Mouse (Mus musculus) embryonic facial prominence, embryonic 14.5 days (tissue): ENCODE data around the gene Phlpp1. TPM values are rescaled to one million over a fixed set of nuclear protein-coding genes. Genes with fewer than 3 reads are reported as not detected.
A peak's percentile ranks its signal among the peaks of the same experiment; 100 is the strongest.

Source experiments
- ATAC-seq: fragments of 200-750 bp; cut with Nextera tagmentation; 2 replicates; pipeline ENCODE4 v1.8.0; 2017; ENCODE audit warnings: low read depth, moderate number of reproducible peaks, moderate TSS enrichment
- DNase-seq: peaks from one replicate; pipeline ENCODE4 v3.0.0-alpha.2; 2015; ENCODE audit warnings: low spot score
- H3K27ac ChIP-seq: fragments of 300-500 bp; sonication (generic); replicated peaks from 2 replicates; pipeline ENCODE4 v1.5.1; 2014; ENCODE audit warnings: low read depth, mild to moderate bottlenecking, low read length, moderate library complexity
- H3K27me3 ChIP-seq: fragments of 300-500 bp; sonication (generic); replicated peaks from 2 replicates; pipeline ENCODE4 v1.6.1; 2014; ENCODE audit warnings: low read length; ENCODE audit not compliant: control insufficient read depth, insufficient read depth
- H3K36me3 ChIP-seq: fragments of 300-500 bp; sonication (generic); 2 replicates; pipeline ENCODE4 v1.6.1; 2014; ENCODE audit warnings: low read length, mixed read lengths; ENCODE audit not compliant: control insufficient read depth, insufficient read depth
- H3K4me1 ChIP-seq: fragments of 300-500 bp; sonication (generic); 2 replicates; pipeline ENCODE4 v1.6.1; 2014; ENCODE audit warnings: antibody characterized with exemption, low read length; ENCODE audit not compliant: control insufficient read depth, insufficient read depth
- H3K4me2 ChIP-seq: fragments of 300-500 bp; sonication (generic); 2 replicates; pipeline ENCODE4 v1.6.1; 2014; ENCODE audit warnings: low read depth, mild to moderate bottlenecking, low read length, moderate library complexity, mixed read lengths
- H3K4me3 ChIP-seq: fragments of 300-500 bp; sonication (generic); 2 replicates; pipeline ENCODE4 v1.5.1; 2014; ENCODE audit warnings: low read depth, mild to moderate bottlenecking, low read length
- H3K9ac ChIP-seq: fragments of 300-500 bp; sonication (generic); 2 replicates; pipeline ENCODE4 v1.6.1; 2014; ENCODE audit warnings: low read depth, mild to moderate bottlenecking, low read length, moderate library complexity, mixed read lengths
- H3K9me3 ChIP-seq: fragments of 300-500 bp; sonication (generic); 2 replicates; pipeline ENCODE4 v1.6.1; 2016; ENCODE audit warnings: low read length; ENCODE audit not compliant: control insufficient read depth
- WGBS: fragments of 180-500 bp; shearing (Covaris S2); extraction: QIAGEN DNeasy Blood & Tissue Kit; methylation state at CpG from one replicate; pipeline ENCODE4 v1.1.7; 2014; 5-methylcytosine and 5-hydroxymethylcytosine counted together
- polyA plus RNA-seq: library from polyadenylated mRNA; unstranded; fragments of >200 nt; fragmentation: Nextera tagmentation; extraction: Ambion mirVana; gene quantifications from 2 replicates; pipeline ENCODE4 v1.2.1, GENCODE M21; 2014

The Phlpp1 gene
- polyA plus RNA-seq, 1 experiment from 2014 or later, result 5.1 TPM

GRCm38 (mm10) chr1:106145055-106145454 lies 26.5 kb upstream of the Phlpp1 start:
- ATAC-seq (no peak), DNase-seq (no peak)
- Histone ChIP-seq H3K36me3 (no peaks in the 10 kb centered on the region), H3K9me3 (no peaks in the 10 kb centered on the region), H3K4me2 (no peak overlapping the region), H3K4me1 (no peaks in the 10 kb centered on the region), H3K27ac (no peak overlapping the region), H3K9ac (no peak overlapping the region), H3K4me3 (no peak overlapping the region), H3K27me3 (no peaks in the 10 kb centered on the region)
- WGBS, result 56% methylated on average over 1 of the region's 1 CpGs

GRCm38 (mm10) chr1:106145565-106146190 lies 25.9 kb upstream of the Phlpp1 start:
- no peaks in the 10 kb centered on the region for H3K36me3 ChIP-seq

GRCm38 (mm10) chr1:106148386-106149380 lies 22.9 kb upstream of the Phlpp1 start:
- Histone ChIP-seq H3K9me3 (no peaks in the 10 kb centered on the region), H3K27ac (no peak overlapping the region), H3K9ac (no peak overlapping the region), H3K36me3 (no peaks in the 10 kb centered on the region), H3K27me3 (no peaks in the 10 kb centered on the region), H3K4me2 (no peak overlapping the region), H3K4me1 (no peaks in the 10 kb centered on the region), H3K4me3 (no peak overlapping the region)
- 66% methylated on average over 17 of the region's 17 CpGs for WGBS
- ATAC-seq, result no peak
- DNase-seq, result no peak

More at GRCm38 (mm10) chr1:106145565-106146190, 25.9 kb upstream of the Phlpp1 start:
- no peaks in the 10 kb centered on the region for H3K27me3 ChIP-seq
- H3K4me2 ChIP-seq, result no peak overlapping the region
- no peaks in the 10 kb centered on the region for H3K4me1 ChIP-seq
- DNase-seq, result no peak
- 67% methylated on average over 4 of the region's 4 CpGs for WGBS
- H3K4me3 ChIP-seq, result no peak overlapping the region
- H3K27ac ChIP-seq, result no peak overlapping the region
- no peak for ATAC-seq
- H3K9ac ChIP-seq, result no peak overlapping the region
- H3K9me3 ChIP-seq, result no peaks in the 10 kb centered on the region

GRCm38 (mm10) chr1:106151846-106152245 lies 19.7 kb upstream of the Phlpp1 start:
- peaks cover 5% of the 10 kb centered on the region; the same call in 1 of the 2 replicates for H3K4me1 ChIP-seq
- WGBS, result 85% methylated on average over 12 of the region's 12 CpGs
- no peaks in the 10 kb centered on the region for H3K27me3 ChIP-seq
- H3K4me2 ChIP-seq, result no peak overlapping the region
- no peak overlapping the region for H3K4me3 ChIP-seq
- DNase-seq (no peak), ATAC-seq (no peak)
- no peak overlapping the region for H3K9ac ChIP-seq
- no peaks in the 10 kb centered on the region for H3K36me3 ChIP-seq
- H3K9me3 ChIP-seq, result no peaks in the 10 kb centered on the region
- H3K27ac ChIP-seq, result no peak overlapping the region

- H3K4me1 ChIP-seq, result peaks cover 5% of the 10 kb centered on the region; the same call in 1 of the 2 replicates
- no peak for ATAC-seq
- H3K27ac ChIP-seq, result no peak overlapping the region
Observed at GRCm38 (mm10) chr1:106152742-106153141, 18.8 kb upstream of the Phlpp1 start.

GRCm38 (mm10) chr1:106154590-106154989 lies 17.0 kb upstream of the Phlpp1 start:
- WGBS, result 83% methylated on average over 7 of the region's 7 CpGs
- no peak overlapping the region for H3K9ac ChIP-seq
- no peak overlapping the region for H3K27ac ChIP-seq
- no peak overlapping the region for H3K4me2 ChIP-seq
- no peak overlapping the region for H3K4me3 ChIP-seq
- no peaks in the 10 kb centered on the region for H3K9me3 ChIP-seq
- H3K36me3 ChIP-seq, result no peaks in the 10 kb centered on the region
- ATAC-seq (no peak), DNase-seq (no peak)
- no peaks in the 10 kb centered on the region for H3K27me3 ChIP-seq
- H3K4me1 ChIP-seq, result peaks cover 5% of the 10 kb centered on the region; the same call in 1 of the 2 replicates

More at GRCm38 (mm10) chr1:106152742-106153141, 18.8 kb upstream of the Phlpp1 start:
- no peak overlapping the region for H3K4me2 ChIP-seq
- no peaks in the 10 kb centered on the region for H3K27me3 ChIP-seq
- no peaks in the 10 kb centered on the region for H3K36me3 ChIP-seq
- H3K9me3 ChIP-seq, result no peaks in the 10 kb centered on the region
- no peak for DNase-seq
- no peak overlapping the region for H3K4me3 ChIP-seq
- H3K9ac ChIP-seq, result no peak overlapping the region

GRCm38 (mm10) chr1:106155087-106155567 lies 16.4 kb upstream of the Phlpp1 start:
- no peak overlapping the region for H3K9ac ChIP-seq
- ATAC-seq (no peak), DNase-seq (peak; percentile 25)
- H3K4me2 ChIP-seq, result no peak overlapping the region
- no peaks in the 10 kb centered on the region for H3K27me3 ChIP-seq
- WGBS, result 28% methylated on average over 10 of the region's 10 CpGs
- H3K4me3 ChIP-seq, result no peak overlapping the region
- no peaks in the 10 kb centered on the region for H3K9me3 ChIP-seq
- H3K27ac ChIP-seq, result no peak overlapping the region
- no peaks in the 10 kb centered on the region for H3K36me3 ChIP-seq
- peaks cover 5% of the 10 kb centered on the region; the same call in 1 of the 2 replicates for H3K4me1 ChIP-seq

GRCm38 (mm10) chr1:106155702-106156101 lies 15.8 kb upstream of the Phlpp1 start:
- Histone ChIP-seq H3K9me3 (no peaks in the 10 kb centered on the region), H3K4me1 (peaks cover 5% of the 10 kb centered on the region; the same call in 1 of the 2 replicates), H3K27me3 (no peaks in the 10 kb centered on the region), H3K9ac (no peak overlapping the region), H3K4me2 (no peak overlapping the region), H3K4me3 (no peak overlapping the region), H3K27ac (no peak overlapping the region), H3K36me3 (no peaks in the 10 kb centered on the region)
- 76% methylated on average over 6 of the region's 6 CpGs for WGBS
- ATAC-seq (no peak), DNase-seq (no peak)
